Mouse (Mus musculus): ENCODE results near the gene Gm49352. TPM values are rescaled to one million over a fixed set of nuclear protein-coding genes. Genes with fewer than 3 reads are reported as not detected.

The Gm49352 gene
- polyA plus RNA-seq (2014; fragmentation: Illumina TruSeq; extraction: RNeasy Lipid Tissue Mini Kit (QIAGEN cat#74804); ENCODE audit: low replicate concordance): not detected

DNA sequence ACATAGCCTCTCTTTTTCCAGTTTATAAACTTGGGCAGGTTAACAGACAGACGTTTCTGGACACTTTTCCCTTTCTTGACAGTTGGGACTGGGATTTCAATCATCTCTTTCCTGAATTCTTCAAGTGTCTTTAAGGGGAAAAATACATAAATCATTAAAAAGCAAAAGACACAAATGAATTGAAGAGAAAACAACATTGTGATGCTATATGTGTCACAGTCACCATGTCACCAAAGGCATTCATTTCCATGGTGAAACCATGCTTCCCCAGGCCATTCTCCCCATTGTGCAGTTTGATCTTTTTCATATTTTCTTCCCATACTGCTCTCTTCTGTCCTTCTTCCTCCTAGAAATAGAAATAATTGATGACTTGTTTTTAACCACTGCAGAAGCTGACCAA lies at the start of gene Gm49352:
TSS of gene Gm49352 (minus strand) at position 101 of the 400 bp plus-strand sequence.

DNA sequence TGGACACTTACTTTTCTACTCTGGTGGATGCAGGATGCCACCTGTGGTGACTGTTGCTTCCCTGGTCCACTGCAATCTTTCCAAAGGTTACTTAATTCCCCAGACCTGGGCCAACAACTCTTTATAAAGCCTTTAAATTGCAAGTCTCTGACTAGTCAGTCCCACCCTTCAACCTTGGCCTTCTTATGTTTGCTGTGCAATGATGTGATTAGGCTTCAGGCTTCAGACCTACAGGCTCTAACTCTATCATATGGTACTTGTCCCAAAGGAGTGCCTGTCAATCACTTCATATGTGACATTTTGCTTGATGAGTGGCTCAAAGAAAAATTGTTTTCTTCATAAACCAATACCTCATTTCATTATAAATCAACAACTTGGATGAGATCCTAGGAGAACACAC lies 2.1 kb upstream of the Gm49352 start, which contains the start of gene Cts3:
TSS of gene Cts3 (minus strand) at position 101 of the 400 bp plus-strand sequence.

DNA sequence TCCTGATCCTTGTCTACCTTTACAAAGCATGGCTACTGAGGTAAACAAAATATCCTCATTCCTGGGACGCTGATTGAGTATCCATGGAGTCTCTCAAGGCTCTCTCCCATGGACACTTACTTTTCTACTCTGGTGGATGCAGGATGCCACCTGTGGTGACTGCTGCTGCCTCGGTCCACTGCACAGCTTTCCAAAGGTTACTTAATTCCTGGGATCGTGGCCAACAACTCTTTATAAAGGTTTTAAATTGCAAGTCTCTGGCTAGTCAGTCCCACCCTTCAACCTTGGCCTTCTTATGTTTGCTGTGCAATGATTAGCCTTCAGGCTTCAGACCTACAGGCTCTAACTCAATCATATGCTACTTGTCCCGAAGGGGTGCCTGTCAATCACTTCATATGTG lies 26.3 kb downstream of the Gm49352 start, which contains the start of gene Ctsm:
TSS of gene Ctsm (minus strand) at position 209 of the 400 bp plus-strand sequence.

Other genes with a start within 250 kb of the Gm49352 start
- not detected for gene Cts7, start 210.0 kb downstream of the Gm49352 start, polyA plus RNA-seq (2014; fragmentation: Illumina TruSeq; extraction: RNeasy Lipid Tissue Mini Kit (QIAGEN cat#74804); ENCODE audit: low replicate concordance)
- not detected for gene Ctsm, start 26.3 kb downstream of the Gm49352 start, polyA plus RNA-seq (2014; fragmentation: Illumina TruSeq; extraction: RNeasy Lipid Tissue Mini Kit (QIAGEN cat#74804); ENCODE audit: low replicate concordance)
- not detected for gene Cts3, start 2.0 kb upstream of the Gm49352 start, polyA plus RNA-seq (2014; fragmentation: Illumina TruSeq; extraction: RNeasy Lipid Tissue Mini Kit (QIAGEN cat#74804); ENCODE audit: low replicate concordance)